ENCODE assay signal across 8 mouse cellular contexts in genomic region chr6:119846751-119847517, GRCm38 (mm10). TPM values are rescaled to one million over a fixed set of nuclear protein-coding genes. Genes with fewer than 3 reads are reported as not detected.
A peak's percentile ranks its signal among the peaks of the same experiment; 100 is the strongest.
DNase-seq lines count a peak whose midpoint lies in the region; ATAC-seq and TF ChIP-seq lines count a peak whose summit lies in the region.

No protein-coding gene starts in this region.

- H3K36me3 ChIP-seq in lung, embryonic 16.5 days (ENCODE audit: control insufficient read depth, insufficient read depth, low read length): no peaks in the 10 kb centered on the region
- H3K36me3 ChIP-seq in hindbrain, embryonic 11.5 days (ENCODE audit: control insufficient read depth, insufficient read depth, low read length): no peaks in the 10 kb centered on the region
- no peaks in the 10 kb centered on the region for H3K36me3 ChIP-seq in midbrain, embryonic 15.5 days (replicated peaks)

- H3K4me3 ChIP-seq in lung, embryonic 16.5 days (ENCODE audit: low read length): peak overlapping the region; percentile 97
- H3K4me3 ChIP-seq in bone marrow macrophage, adult 2 months (ENCODE audit: insufficient read depth, low read length): peak overlapping the region; percentile 92
- peak overlapping the region; percentile 93 for H3K4me3 ChIP-seq in hindbrain, embryonic 11.5 days (ENCODE audit: low read depth, low read length)
- H3K4me3 ChIP-seq in midbrain, embryonic 15.5 days: peak overlapping the region; percentile 97

- peak overlapping the region; percentile 92 for H3K4me2 ChIP-seq in lung, embryonic 16.5 days (ENCODE audit: low read depth, low read length)
- H3K4me2 ChIP-seq in hindbrain, embryonic 11.5 days (replicated peaks; ENCODE audit: low read depth, low read length): peak overlapping the region; percentile 76
- peak overlapping the region; percentile 66 for H3K4me2 ChIP-seq in midbrain, embryonic 15.5 days

- WGBS in lung, embryonic 16.5 days: 20% methylated on average over 11 of the region's 11 CpGs
- 27% methylated on average over 11 of the region's 11 CpGs for WGBS in hindbrain, embryonic 11.5 days
- 20% methylated on average over 11 of the region's 11 CpGs for WGBS in midbrain, embryonic 15.5 days

- no peak for TF ChIP-seq CTCF in bone marrow macrophage, adult 2 months (IDR thresholded peaks at IDR 0.05; ENCODE audit: low read depth, low read length)

- H3K9ac ChIP-seq in lung, embryonic 16.5 days (ENCODE audit: low read length): peak overlapping the region; percentile 93
- peak overlapping the region; percentile 88 for H3K9ac ChIP-seq in hindbrain, embryonic 11.5 days (ENCODE audit: low read depth, low read length)
- H3K9ac ChIP-seq in midbrain, embryonic 15.5 days: peak overlapping the region; percentile 90

- no peaks in the 10 kb centered on the region for H3K27me3 ChIP-seq in lung, embryonic 16.5 days (ENCODE audit: control insufficient read depth, insufficient read depth, low read depth, low read length)
- no peaks in the 10 kb centered on the region for H3K27me3 ChIP-seq in hindbrain, embryonic 11.5 days (ENCODE audit: control insufficient read depth, insufficient read depth, low read length)
- no peaks in the 10 kb centered on the region for H3K27me3 ChIP-seq in midbrain, embryonic 15.5 days (replicated peaks)

- H3K4me1 ChIP-seq in lung, embryonic 16.5 days (replicated peaks; ENCODE audit: control insufficient read depth, insufficient read depth, low read length): peaks cover 13% of the 10 kb centered on the region
- H3K4me1 ChIP-seq in bone marrow macrophage, adult 2 months (ENCODE audit: control insufficient read depth, insufficient read depth, low read length): peaks cover 10% of the 10 kb centered on the region; the same call in 1 of the 2 replicates
- 0 out of 2 replicates have a peak, but pooled peaks cover 5% of the 10 kb centered on the region for H3K4me1 ChIP-seq in hindbrain, embryonic 11.5 days (replicated peaks; ENCODE audit: control insufficient read depth, insufficient read depth, low read length)
- H3K4me1 ChIP-seq in midbrain, embryonic 15.5 days: peaks cover 28% of the 10 kb centered on the region

- no peak for DNase-seq in lung, postnatal 14 days
- peak; percentile 40 for DNase-seq in hindbrain, embryonic 11.5 days (ENCODE audit: low spot score)
- no peak for DNase-seq in cerebellum, postnatal 25 days
- DNase-seq in adrenal gland, adult 8-10 months: no peak

- peak overlapping the region; percentile 96; the same call in 1 of the 2 replicates for H3K27ac ChIP-seq in lung, embryonic 16.5 days (ENCODE audit: low read length)
- H3K27ac ChIP-seq in bone marrow macrophage, adult 2 months (ENCODE audit: insufficient read depth, low read depth, low read length): no peak overlapping the region
- no peak overlapping the region; the same call in 1 of the 2 replicates for H3K27ac ChIP-seq in hindbrain, embryonic 11.5 days (ENCODE audit: low read depth, low read length)
- peak overlapping the region; percentile 99 for H3K27ac ChIP-seq in midbrain, embryonic 15.5 days

- H3K9me3 ChIP-seq in lung, embryonic 16.5 days (ENCODE audit: control insufficient read depth, low read length): no peaks in the 10 kb centered on the region
- H3K9me3 ChIP-seq in hindbrain, embryonic 11.5 days (ENCODE audit: control insufficient read depth, low read length): no peaks in the 10 kb centered on the region
- no peaks in the 10 kb centered on the region for H3K9me3 ChIP-seq in midbrain, embryonic 15.5 days

- no peak for ATAC-seq in lung, embryonic 16.5 days (ENCODE audit: low read depth)
- no peak for ATAC-seq in hindbrain, embryonic 11.5 days (ENCODE audit: low FRiP score)
- no peak for ATAC-seq in midbrain, embryonic 15.5 days (replicated peaks)
- ATAC-seq in megakaryocyte progenitor cell, adult 5-6 weeks (replicated peaks; ENCODE audit: poor library complexity): no peak

- no peak for TF ChIP-seq POLR2A in bone marrow macrophage, adult 2 months (IDR thresholded peaks at IDR 0.05; ENCODE audit: borderline replicate concordance, low read depth, low read length)

RNA-seq across cellular contexts. Expression of gene Erc1, which starts 1.0 kb away (rescaled TPM):
- 14.2 and 14.4 TPM in 2 replicates for polyA plus RNA-seq in lung, embryonic 16.5 days (2015; fragmentation: Nextera tagmentation; extraction: Ambion mirVana)
- polyA plus RNA-seq in bone marrow macrophage, adult 2 months (2012; ENCODE audit: insufficient read depth, insufficient read length, missing spikeins): 9.8 and 9.9 TPM in 2 replicates
- polyA plus RNA-seq in hindbrain, embryonic 11.5 days (2014; fragmentation: Nextera tagmentation; extraction: Ambion mirVana): 30.0 and 44.0 TPM in 2 replicates
- polyA plus RNA-seq in midbrain, embryonic 15.5 days (2015; fragmentation: Nextera tagmentation; extraction: Ambion mirVana): 56.6 and 58.9 TPM in 2 replicates
- 5.1 TPM in 2 replicates for total RNA-seq in megakaryocyte progenitor cell, adult 5-6 weeks (2015)
- total RNA-seq in megakaryocyte progenitor cell, adult 5-6 weeks (2017): 5.4 and 8.4 TPM in 2 replicates
- 10 to 100 TPM; 16.4 to 29.0 (median 21.4) TPM for total RNA-seq in adrenal gland, adult 8-10 months (2022)

RNA-seq across cellular contexts. Expression of gene Rad52, which starts 55.6 kb away (rescaled TPM):
- polyA plus RNA-seq in lung, embryonic 16.5 days (2015; fragmentation: Nextera tagmentation; extraction: Ambion mirVana): 20.3 and 24.3 TPM in 2 replicates
- polyA plus RNA-seq in bone marrow macrophage, adult 2 months (2012; ENCODE audit: insufficient read depth, insufficient read length, missing spikeins): 15.9 and 18.9 TPM in 2 replicates
- polyA plus RNA-seq in hindbrain, embryonic 11.5 days (2014; fragmentation: Nextera tagmentation; extraction: Ambion mirVana): 24.0 and 28.5 TPM in 2 replicates
- 26.5 and 28.7 TPM in 2 replicates for polyA plus RNA-seq in midbrain, embryonic 15.5 days (2015; fragmentation: Nextera tagmentation; extraction: Ambion mirVana)
- total RNA-seq in megakaryocyte progenitor cell, adult 5-6 weeks (2015): 23.2 and 27.7 TPM in 2 replicates
- 20.4 and 26.3 TPM in 2 replicates for total RNA-seq in megakaryocyte progenitor cell, adult 5-6 weeks (2017)
- 10 to 100 TPM; 15.6 to 33.5 (median 22.0) TPM for total RNA-seq in adrenal gland, adult 8-10 months (2022)

Comparison
In these comparisons a context has a peak if more than half of its experiments do, and no peak if none do; other contexts are left out.
1. H3K27ac ChIP-seq: peak in lung, embryonic 16.5 days (single experiment) and midbrain, embryonic 15.5 days (single experiment); none in bone marrow macrophage, adult 2 months (single experiment) and hindbrain, embryonic 11.5 days (single experiment).
2. Peak in every context shown above with its lines, with median percentiles within 50 percentile points of each other: H3K4me2 ChIP-seq, H3K4me3 ChIP-seq and H3K9ac ChIP-seq.